Mouse (Mus musculus) hindbrain, embryonic 15.5 days (tissue): ENCODE results near the gene Ppil6. TPM values are rescaled to one million over a fixed set of nuclear protein-coding genes. Genes with fewer than 3 reads are reported as not detected.

Experiments used
- ATAC-seq: fragments of 200-750 bp; cut with Nextera tagmentation; 2 replicates; pipeline ENCODE4 v1.8.0; 2017; ENCODE audit warnings: low read depth, moderate number of reproducible peaks, moderate TSS enrichment; ENCODE audit not compliant: low FRiP score
- H3K27ac ChIP-seq: fragments of 300-500 bp; sonication (generic); replicated peaks from 2 replicates; pipeline ENCODE4 v1.5.1; 2015; ENCODE audit warnings: mild to moderate bottlenecking, inconsistent platforms
- H3K27me3 ChIP-seq: fragments of 300-500 bp; sonication (generic); 2 replicates; pipeline ENCODE4 v1.6.1; 2015; ENCODE audit warnings: control low read depth, inconsistent platforms
- H3K36me3 ChIP-seq: fragments of 300-500 bp; sonication (generic); 2 replicates; pipeline ENCODE4 v1.6.1; 2015; ENCODE audit warnings: control low read depth, inconsistent platforms
- H3K4me1 ChIP-seq: fragments of 300-500 bp; sonication (generic); replicated peaks from 2 replicates; pipeline ENCODE4 v1.6.1; 2015; ENCODE audit warnings: control low read depth, inconsistent platforms
- H3K4me2 ChIP-seq: fragments of 300-500 bp; sonication (generic); 2 replicates; pipeline ENCODE4 v1.6.1; 2015; ENCODE audit warnings: moderate library complexity, mild to moderate bottlenecking, inconsistent platforms
- H3K4me3 ChIP-seq: fragments of 300-500 bp; sonication (generic); 2 replicates; pipeline ENCODE4 v1.5.1; 2015; ENCODE audit warnings: mild to moderate bottlenecking, inconsistent platforms
- H3K9ac ChIP-seq: fragments of 300-500 bp; sonication (generic); 2 replicates; pipeline ENCODE4 v1.6.1; 2015; ENCODE audit warnings: inconsistent platforms
- H3K9me3 ChIP-seq: fragments of 300-500 bp; sonication (generic); 2 replicates; pipeline ENCODE4 v1.6.1; 2016; ENCODE audit warnings: control low read depth, inconsistent platforms
- WGBS: fragments of 180-500 bp; shearing (Covaris S2); methylation state at CpG from one replicate; pipeline ENCODE4 v1.1.7; 2015; 5-methylcytosine and 5-hydroxymethylcytosine counted together
- polyA plus RNA-seq: library from polyadenylated mRNA; unstranded; fragments of >200 nt; fragmentation: Nextera tagmentation; extraction: Ambion mirVana; gene quantifications from 2 replicates; pipeline ENCODE4 v1.2.1, GENCODE M21; 2015

Gene Ppil6
- polyA plus RNA-seq = 3.7 and 4.5 TPM in 2 replicates

DNA sequence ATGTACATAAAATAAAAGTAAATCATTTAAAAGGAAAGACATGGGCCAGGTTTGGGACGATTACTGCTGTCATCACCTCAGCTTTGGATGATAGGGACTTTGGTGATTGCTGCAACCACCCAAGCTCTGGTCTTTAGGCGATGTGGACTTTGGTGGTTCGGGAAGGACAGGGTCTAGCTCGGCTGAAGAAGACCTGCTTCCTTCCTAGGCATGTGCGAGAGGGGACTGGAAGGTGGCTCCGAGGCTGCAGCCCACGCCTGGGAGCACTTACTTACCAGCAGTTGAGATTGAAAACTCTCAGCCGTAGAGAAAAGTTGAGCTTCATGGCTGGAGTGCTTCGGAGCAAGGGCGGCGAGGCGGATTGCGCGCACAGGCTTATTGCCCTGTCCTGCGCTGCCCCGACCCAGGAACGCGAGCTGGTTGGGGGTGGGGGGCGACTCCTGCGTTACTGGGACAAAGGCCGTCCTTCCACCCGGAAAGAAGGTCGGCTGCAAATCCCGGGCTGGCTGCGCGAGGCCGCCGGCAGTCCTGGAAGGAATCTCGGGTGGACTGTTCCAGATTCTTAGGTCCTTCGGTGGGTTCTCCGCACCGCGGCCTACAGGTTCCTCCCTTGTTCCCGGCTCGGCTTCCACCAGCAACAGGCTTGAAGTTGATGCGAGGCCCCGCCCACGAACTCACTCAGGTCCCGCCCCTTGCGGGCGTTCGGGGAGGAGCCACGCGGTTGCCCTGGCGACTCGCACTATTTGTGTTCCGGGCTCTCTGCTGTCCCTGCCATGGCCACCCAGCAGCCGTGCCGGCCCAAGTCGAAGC, at the start of gene Ppil6, which contains the start of gene Smpd2:
TSS of gene Ppil6 (plus strand) at position 732 of the 810 bp plus-strand sequence.
TSS of gene Smpd2 (minus strand) at position 662 of the 810 bp plus-strand sequence.
- peak within 1 kb of the TSS; percentile 72 for H3K4me3 ChIP-seq
- no peaks in the 10 kb centered on the region for H3K27me3 ChIP-seq
- ATAC-seq = peak; percentile 96
- no peaks in the 10 kb centered on the region for H3K9me3 ChIP-seq
- peak within 1 kb of the TSS; percentile 62 for H3K27ac ChIP-seq
- no peaks in the 10 kb centered on the region; the same call in 1 of the 2 replicates for H3K36me3 ChIP-seq
- H3K4me2 ChIP-seq = peak within 1 kb of the TSS; percentile 95
- under 1% methylated on average over 50 of the region's 50 CpGs for WGBS
- peaks cover 19% of the 10 kb centered on the region for H3K4me1 ChIP-seq
- H3K9ac ChIP-seq = peak within 1 kb of the TSS; percentile 72

- no peak overlapping the region for H3K9ac ChIP-seq
- H3K36me3 ChIP-seq = 0 out of 2 replicates have a peak, but pooled peaks cover 5% of the 10 kb centered on the region
- H3K27me3 ChIP-seq = no peaks in the 10 kb centered on the region
- H3K4me1 ChIP-seq = peaks cover 24% of the 10 kb centered on the region
- no peak overlapping the region for H3K4me3 ChIP-seq
- 75% methylated on average over 1 of the region's 1 CpGs for WGBS
- ATAC-seq = no peak
- H3K27ac ChIP-seq = no peak overlapping the region
- H3K9me3 ChIP-seq = no peaks in the 10 kb centered on the region
- no peak overlapping the region for H3K4me2 ChIP-seq
Observed at GRCm38 (mm10) chr10:41448216-41448615, 42.0 kb upstream of the Ppil6 start.

DNA sequence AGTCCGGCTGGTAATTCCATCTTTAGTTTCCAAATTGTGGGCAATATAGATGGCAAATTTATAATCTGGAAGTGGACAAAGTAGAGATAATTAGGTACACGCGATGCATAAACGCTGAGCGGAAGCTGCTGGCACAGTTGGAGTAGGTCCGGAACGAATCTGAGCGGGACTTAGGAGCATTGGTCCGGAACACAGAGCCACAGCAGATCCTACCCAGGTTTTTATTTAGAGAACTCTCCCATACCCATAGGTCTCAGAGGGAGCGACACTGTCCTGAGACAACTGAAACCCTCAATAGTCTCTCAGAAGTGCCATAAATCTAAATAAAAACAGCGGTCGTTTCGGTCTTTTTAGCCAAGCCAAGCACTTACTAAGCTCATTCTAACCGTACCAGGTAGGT, 40.6 kb upstream of the Ppil6 start:
- ATAC-seq = peak; percentile 70
- H3K27me3 ChIP-seq = no peaks in the 10 kb centered on the region
- H3K36me3 ChIP-seq = 0 out of 2 replicates have a peak, but pooled peaks cover 5% of the 10 kb centered on the region
- H3K9me3 ChIP-seq = no peaks in the 10 kb centered on the region
- peak overlapping the region; percentile 64 for H3K4me3 ChIP-seq
- H3K4me1 ChIP-seq = peaks cover 37% of the 10 kb centered on the region
- peak overlapping the region; percentile 65 for H3K4me2 ChIP-seq
- H3K9ac ChIP-seq = peak overlapping the region; percentile 67
- WGBS = 10% methylated on average over 14 of the region's 14 CpGs
- H3K27ac ChIP-seq = peak overlapping the region; percentile 80

- Histone ChIP-seq H3K27ac (peak within 1 kb of the TSS; percentile 80), H3K4me1 (peaks cover 37% of the 10 kb centered on the region), H3K9ac (peak within 1 kb of the TSS; percentile 67), H3K4me2 (peak within 1 kb of the TSS; percentile 65), H3K9me3 (no peaks in the 10 kb centered on the region), H3K27me3 (no peaks in the 10 kb centered on the region), H3K4me3 (peak within 1 kb of the TSS; percentile 64), H3K36me3 (peaks cover 9% of the 10 kb centered on the region; the same call in 1 of the 2 replicates)
- peak; percentile 95 for ATAC-seq
- under 1% methylated on average over 48 of the region's 49 CpGs for WGBS
Observed at GRCm38 (mm10) chr10:41450137-41450670, 40.0 kb upstream of the Ppil6 start, which contains the start of gene Zbtb24. Zbtb24 (plus strand) TSS chr10:41450383.

DNA sequence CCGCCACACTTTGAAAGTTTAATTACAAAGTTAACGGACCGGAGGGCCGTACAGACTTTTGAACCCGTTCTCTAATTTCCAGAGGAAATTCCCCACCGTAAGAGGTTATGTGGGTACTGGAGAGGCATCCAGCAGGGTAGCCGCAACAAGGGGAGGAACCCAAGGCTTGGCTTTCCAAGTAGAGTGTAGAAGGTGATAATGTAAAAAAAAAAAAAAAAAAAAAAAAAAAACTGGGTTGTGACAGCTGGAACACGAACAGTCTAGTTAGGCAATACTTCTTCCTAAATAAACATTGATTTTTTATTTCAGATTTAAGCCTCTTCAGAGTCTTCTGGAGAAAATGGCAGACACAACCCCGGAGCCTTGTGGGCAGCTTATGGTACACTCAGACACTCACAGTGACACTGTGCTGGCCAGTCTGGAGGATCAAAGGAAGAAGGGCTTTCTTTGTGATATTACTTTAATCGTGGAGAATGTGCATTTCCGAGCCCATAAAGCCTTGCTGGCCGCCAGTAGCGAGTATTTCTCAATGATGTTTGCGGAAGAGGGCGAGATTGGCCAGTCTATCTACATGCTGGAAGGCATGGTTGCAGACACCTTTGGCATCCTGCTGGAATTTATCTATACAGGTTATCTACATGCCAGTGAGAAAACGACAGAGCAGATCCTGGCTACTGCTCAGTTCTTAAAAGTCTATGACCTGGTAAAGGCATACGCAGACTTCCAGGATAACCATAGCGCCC, 39.3 kb upstream of the Ppil6 start:
- peak overlapping the region; percentile 64 for H3K4me3 ChIP-seq
- H3K27ac ChIP-seq = no peak overlapping the region; the same call in 1 of the 2 replicates
- no peak; the same call in 1 of the 2 replicates for ATAC-seq
- peaks cover 37% of the 10 kb centered on the region for H3K4me1 ChIP-seq
- no peaks in the 10 kb centered on the region for H3K27me3 ChIP-seq
- peak overlapping the region; percentile 67 for H3K9ac ChIP-seq
- no peaks in the 10 kb centered on the region for H3K9me3 ChIP-seq
- H3K4me2 ChIP-seq = peak overlapping the region; percentile 65
- H3K36me3 ChIP-seq = peaks cover 17% of the 10 kb centered on the region
- WGBS = 60% methylated on average over 18 of the region's 18 CpGs

GRCm38 (mm10) chr10:41451656-41452055, 38.6 kb upstream of the Ppil6 start:
- Histone ChIP-seq H3K27ac (no peak overlapping the region), H3K4me1 (peaks cover 37% of the 10 kb centered on the region), H3K4me2 (no peak overlapping the region), H3K9me3 (no peaks in the 10 kb centered on the region), H3K27me3 (no peaks in the 10 kb centered on the region), H3K9ac (no peak overlapping the region), H3K4me3 (no peak overlapping the region), H3K36me3 (peaks cover 24% of the 10 kb centered on the region)
- 95% methylated on average over 9 of the region's 9 CpGs for WGBS
- ATAC-seq = no peak

GRCm38 (mm10) chr10:41452791-41453190, 37.4 kb upstream of the Ppil6 start:
- Histone ChIP-seq H3K9ac (no peak overlapping the region), H3K4me3 (no peak overlapping the region), H3K27ac (no peak overlapping the region), H3K4me2 (no peak overlapping the region), H3K9me3 (no peaks in the 10 kb centered on the region), H3K36me3 (peaks cover 26% of the 10 kb centered on the region), H3K4me1 (peaks cover 37% of the 10 kb centered on the region), H3K27me3 (no peaks in the 10 kb centered on the region)
- ATAC-seq = no peak
- WGBS = 94% methylated on average over 3 of the region's 3 CpGs

DNA sequence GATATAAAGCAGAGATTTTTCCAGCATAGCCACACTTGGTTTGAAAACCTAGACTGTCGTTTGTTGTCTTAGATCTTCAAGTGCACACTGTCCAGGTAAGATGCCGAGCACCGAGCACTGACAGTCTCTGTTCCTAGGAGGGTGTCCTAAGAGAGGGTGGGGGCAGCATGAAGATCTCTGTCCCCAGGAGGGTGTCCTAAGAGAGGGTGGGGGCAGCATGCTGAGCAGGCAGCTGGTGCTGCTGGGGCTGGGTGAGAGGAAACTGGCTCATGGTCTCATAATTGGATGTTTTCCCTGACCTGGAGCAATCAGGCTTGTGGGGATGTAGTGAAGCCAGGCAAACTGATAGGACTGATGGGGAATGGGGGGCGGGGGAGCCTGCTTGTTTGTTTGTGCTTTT, 30.2 kb upstream of the Ppil6 start:
- no peak overlapping the region for H3K27ac ChIP-seq
- no peaks in the 10 kb centered on the region for H3K9me3 ChIP-seq
- H3K9ac ChIP-seq = no peak overlapping the region
- H3K36me3 ChIP-seq = peaks cover 35% of the 10 kb centered on the region
- H3K27me3 ChIP-seq = no peaks in the 10 kb centered on the region
- WGBS = 81% methylated on average over 4 of the region's 4 CpGs
- H3K4me1 ChIP-seq = no peaks in the 10 kb centered on the region
- H3K4me3 ChIP-seq = no peak overlapping the region
- ATAC-seq = no peak
- H3K4me2 ChIP-seq = no peak overlapping the region

DNA sequence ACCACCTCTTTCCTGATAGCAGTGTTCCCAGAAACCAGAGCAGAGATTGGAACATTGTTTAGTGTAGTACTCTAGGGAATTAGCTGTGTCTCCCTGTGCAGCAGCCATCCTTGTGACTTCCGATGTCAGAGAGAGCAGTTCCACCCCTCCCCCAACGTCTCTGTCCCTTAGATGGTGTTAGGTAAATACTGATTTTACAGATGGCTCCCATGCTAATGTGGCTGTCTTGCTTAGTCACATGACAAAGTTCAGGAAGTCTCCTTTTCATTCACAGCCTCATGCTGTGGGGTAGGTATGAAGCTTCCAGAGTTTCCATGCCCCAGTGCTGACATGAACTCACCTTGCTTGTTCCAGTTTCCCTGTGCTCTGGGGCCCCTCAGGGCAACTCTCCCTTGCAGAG, 29.7 kb upstream of the Ppil6 start:
- Histone ChIP-seq H3K36me3 (peaks cover 32% of the 10 kb centered on the region), H3K9ac (no peak overlapping the region), H3K4me3 (no peak overlapping the region), H3K4me1 (no peaks in the 10 kb centered on the region), H3K9me3 (no peaks in the 10 kb centered on the region), H3K27ac (no peak overlapping the region), H3K4me2 (no peak overlapping the region), H3K27me3 (no peaks in the 10 kb centered on the region)
- WGBS = 29% methylated on average over 2 of the region's 2 CpGs
- no peak for ATAC-seq

- Histone ChIP-seq H3K27ac (no peak overlapping the region), H3K4me2 (no peak overlapping the region), H3K36me3 (peaks cover 28% of the 10 kb centered on the region), H3K4me1 (no peaks in the 10 kb centered on the region), H3K9me3 (no peaks in the 10 kb centered on the region), H3K4me3 (no peak overlapping the region), H3K27me3 (no peaks in the 10 kb centered on the region), H3K9ac (no peak overlapping the region)
- no peak for ATAC-seq
- 78% methylated on average over 3 of the region's 3 CpGs for WGBS
Observed at GRCm38 (mm10) chr10:41461057-41461722, 29.0 kb upstream of the Ppil6 start.

- H3K4me1 ChIP-seq = no peaks in the 10 kb centered on the region
- H3K4me2 ChIP-seq = no peak overlapping the region
- H3K36me3 ChIP-seq = peaks cover 21% of the 10 kb centered on the region
- H3K9ac ChIP-seq = no peak overlapping the region
- no peak overlapping the region for H3K4me3 ChIP-seq
- H3K27me3 ChIP-seq = no peaks in the 10 kb centered on the region
- H3K27ac ChIP-seq = no peak overlapping the region
- no peaks in the 10 kb centered on the region for H3K9me3 ChIP-seq
- peak; percentile 61; the same call in 1 of the 2 replicates for ATAC-seq
- WGBS = 35% methylated on average over 15 of the region's 15 CpGs
Observed at GRCm38 (mm10) chr10:41464401-41464955, 25.8 kb upstream of the Ppil6 start.
